Mouse (Mus musculus): ENCODE measurements around the gene Olfr251.
"Not testable (repeated sequence)": the region's sequence is repeated elsewhere in the genome, so short reads cannot be mapped to it uniquely, and the experiment has no call there.

Olfr251 gene

DNA sequence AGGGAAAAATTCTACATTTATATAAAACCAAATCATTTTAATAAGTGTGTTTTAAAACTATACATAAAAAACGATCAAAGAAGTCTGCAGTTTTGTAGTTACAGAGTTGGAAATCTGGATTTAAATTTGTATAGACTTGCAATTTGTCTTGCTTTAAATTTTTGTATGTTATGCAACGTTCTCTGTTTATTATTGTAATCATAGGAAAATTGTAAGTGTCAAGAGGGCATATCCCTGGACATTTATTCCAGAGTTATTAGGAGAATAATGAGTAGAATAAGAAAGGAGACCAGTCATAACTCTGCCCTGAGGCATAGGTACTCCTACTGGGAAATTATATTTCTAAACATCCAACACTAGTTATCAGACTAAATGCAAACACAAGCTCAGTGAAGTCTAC lies at the start of gene Olfr251:
Olfr251 (plus strand) TSS at position 301 of the 400 bp plus-strand sequence.
- in situ Hi-C loops (cut with MboI, MseI) = no loop called here

DNA sequence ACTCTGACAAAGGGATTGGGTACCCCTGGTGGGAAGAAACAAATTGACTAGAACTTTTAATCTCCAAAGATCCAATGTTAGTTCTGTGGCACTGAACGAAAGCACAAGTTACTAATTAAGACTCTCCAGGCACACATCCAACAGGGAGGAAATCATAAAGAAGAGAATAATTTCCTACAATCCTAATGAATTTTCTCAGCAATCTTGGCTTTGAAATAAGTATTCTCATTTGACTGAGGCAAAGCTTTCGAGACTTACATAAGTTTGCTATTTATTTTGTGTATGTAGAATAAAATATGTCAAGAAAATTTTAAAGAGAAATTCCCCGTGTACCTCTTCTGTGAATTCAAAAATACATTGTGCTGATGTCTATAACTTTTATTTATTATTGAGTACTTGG lies 48.1 kb upstream of the Olfr251 start, which contains the start of gene Olfr25:
Olfr25 (plus strand) TSS at position 301 of the 400 bp plus-strand sequence.
- in situ Hi-C loops (cut with MboI, MseI) = no loop called here

DNA sequence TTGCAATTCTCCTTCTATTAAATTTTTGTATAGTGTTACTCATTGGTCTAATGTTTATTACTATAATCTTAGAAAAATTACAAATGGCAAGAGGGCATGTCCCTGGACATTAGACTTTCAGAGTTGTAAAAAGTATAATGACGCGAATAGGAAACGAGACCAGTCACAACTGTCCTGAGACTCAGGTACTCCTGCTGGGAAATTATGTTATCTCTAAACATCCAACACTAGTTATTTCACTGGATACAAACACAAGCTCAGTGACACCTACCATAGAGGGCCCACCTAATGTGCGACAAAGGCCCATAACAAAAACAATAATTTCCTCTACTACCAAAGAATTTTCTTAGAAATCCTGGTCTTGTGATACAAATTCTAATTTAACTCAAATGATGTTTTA lies 28.8 kb upstream of the Olfr251 start, which contains the start of gene Olfr898:
Olfr898 (plus strand) TSS at position 301 of the 400 bp plus-strand sequence.
- in situ Hi-C loops (cut with MboI, MseI) = no loop called here

DNA sequence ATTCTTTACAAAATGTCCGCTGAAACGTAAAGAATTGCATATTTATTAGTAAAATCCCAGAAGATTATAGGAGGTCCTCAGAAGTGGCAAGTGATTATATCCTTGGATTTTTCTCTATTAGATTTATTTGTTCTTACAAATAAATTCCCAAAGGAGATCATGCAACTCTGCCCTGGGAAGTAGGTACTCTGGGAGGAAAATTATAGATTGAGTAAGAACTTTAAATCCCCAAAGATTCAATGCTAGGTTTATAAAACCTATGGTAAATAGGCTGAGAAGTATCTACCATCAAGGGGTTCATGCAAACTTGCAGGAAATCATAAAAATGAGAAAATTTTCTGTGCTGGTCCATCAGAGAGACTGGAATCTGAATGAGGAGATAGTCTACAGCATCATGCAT lies 10.3 kb upstream of the Olfr251 start, which contains the start of gene Olfr250:
Olfr250 (plus strand) TSS at position 301 of the 400 bp plus-strand sequence.
- in situ Hi-C loops (cut with MboI, MseI) = loop anchor here in 1 of 2 experiments (10.0 kb wide), 1 partner anchor 1938 kb away; no protein-coding TSS in a partner anchor

DNA sequence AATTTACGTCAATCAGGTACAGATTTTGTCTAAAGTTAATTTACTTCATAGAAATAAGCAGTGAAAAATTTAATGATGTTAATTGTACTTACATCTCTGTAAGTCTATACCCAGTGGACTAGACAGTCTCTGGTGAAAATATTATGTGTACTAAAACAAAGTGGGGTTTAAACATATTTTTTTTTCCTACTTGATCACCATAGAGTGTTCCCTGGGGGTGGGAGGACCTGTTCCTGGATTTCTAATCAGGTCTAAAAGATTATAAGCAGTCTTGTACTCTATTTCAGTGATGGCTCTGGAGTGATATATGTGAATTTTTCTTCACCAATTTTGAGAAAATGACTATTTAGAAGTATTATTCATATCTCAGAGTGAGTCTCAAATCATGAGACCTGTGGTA lies 24.5 kb downstream of the Olfr251 start, which contains the start of gene Olfr147:
Olfr147 (plus strand) TSS at position 301 of the 400 bp plus-strand sequence.
- in situ Hi-C loops (cut with MboI, MseI) = no loop called here

DNA sequence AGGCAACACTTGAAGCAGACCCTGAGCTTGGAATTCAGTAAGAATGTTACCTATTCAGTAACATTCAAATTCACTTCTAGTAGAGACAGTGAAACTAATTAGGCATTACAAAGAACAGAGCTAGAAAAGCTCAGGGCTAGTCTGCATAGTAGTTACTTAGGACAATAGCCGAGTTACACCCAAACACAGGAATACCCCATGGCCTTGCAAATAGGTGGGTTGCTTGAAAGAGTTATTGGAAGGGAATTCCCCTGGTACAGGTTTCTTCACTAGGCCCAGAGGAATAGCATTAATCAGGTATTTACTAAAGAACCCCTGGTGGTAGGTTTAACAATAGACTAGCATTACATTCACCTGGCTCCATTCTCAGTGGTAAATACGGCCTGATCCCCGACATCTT lies 30.6 kb downstream of the Olfr251 start:
- in situ Hi-C loops (cut with MboI, MseI) = not testable (repeated sequence)

DNA sequence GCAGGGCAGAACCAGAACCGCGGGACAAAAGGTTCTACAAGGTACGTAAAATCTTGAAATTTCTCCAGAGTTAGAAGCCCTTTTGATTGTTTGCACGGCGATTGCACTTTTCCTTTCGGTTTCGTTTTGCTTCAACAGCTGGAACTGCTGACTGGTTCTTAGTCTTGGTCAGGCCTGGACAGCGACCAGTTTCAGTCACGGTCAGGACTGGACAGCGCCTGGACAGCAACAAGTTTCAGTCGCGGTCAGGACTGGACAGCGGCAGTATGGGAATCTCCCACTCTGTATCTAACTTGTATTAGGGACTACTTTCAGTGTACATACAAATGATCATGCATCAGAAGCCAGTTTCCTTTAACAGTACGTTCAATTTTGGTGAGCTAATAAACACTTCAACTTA lies 36.6 kb downstream of the Olfr251 start:
- in situ Hi-C loops (cut with MboI, MseI) = not testable (repeated sequence)

DNA sequence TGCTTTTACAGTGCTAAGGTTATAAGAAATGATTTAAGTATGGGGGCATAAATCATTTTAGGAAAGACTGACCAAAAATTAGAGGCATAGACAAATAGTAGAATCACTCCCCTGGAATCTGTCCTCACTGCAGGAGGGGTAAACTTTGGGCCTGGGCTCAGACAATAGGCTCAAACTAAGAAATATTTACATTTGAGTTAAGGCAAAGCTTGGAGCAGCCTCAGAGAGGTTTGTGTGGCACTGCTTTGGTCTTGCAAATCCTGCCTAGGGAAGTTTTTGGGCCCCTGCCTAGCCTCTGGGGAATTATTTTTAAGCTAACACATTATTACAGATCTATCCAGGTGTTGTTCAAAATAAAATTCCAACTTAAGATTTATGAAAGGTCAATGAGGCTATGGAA lies 46.9 kb downstream of the Olfr251 start:
- in situ Hi-C loops (cut with MboI, MseI) = no loop called here

DNA sequence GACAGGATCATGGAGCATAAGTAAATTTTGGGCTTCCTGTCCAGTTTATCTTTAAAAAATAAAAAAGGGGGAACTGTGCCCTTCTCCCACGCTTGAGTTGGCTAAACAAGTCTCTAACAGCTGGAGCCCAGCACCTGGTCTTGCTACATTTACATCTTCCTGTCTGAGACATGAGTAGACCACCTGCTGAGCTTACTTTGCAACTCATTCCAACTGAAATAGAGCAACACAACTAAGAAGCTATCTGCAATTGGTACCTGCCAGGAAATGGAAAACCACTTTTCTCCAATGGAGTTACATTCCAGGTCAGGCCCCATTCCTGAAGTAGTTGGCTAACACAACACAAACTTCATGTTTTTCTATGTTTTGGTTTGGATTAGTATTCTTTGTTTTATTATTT lies 50.1 kb downstream of the Olfr251 start:
- in situ Hi-C loops (cut with MboI, MseI) = no loop called here

DNA sequence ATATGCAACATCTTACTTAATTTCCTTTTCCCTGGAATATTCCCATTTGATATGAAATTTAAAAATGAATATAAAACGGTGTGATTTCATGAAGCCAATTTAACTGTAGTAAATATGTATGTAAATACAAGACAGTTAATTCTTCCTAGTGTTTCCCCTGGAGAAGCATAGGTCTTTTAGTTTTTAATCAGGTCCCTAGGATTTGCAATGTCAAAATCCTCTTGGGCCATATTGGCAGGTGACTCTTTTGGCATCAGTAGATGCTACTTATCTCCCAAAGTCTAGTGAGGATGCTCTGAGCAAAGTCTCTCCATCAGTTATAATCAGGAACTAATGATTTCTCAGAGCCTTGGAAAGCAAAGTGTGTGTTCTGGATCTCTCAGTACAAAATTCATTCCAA lies 52.3 kb downstream of the Olfr251 start, which contains the start of gene Olfr901:
Olfr901 (plus strand) TSS at position 301 of the 400 bp plus-strand sequence.
- in situ Hi-C loops (cut with MboI, MseI) = no loop called here
